Mouse (Mus musculus) adrenal gland, adult (tissue): ENCODE measurements at regions not wholly inside any gene's neighbourhood (a gene's known extent, or its start where the extent isn't known, plus 50 kb on each side); places are given as distances from the start of the nearest gene placed in this dataset.

Source experiments
- DNase-seq, 2 experiments: peaks; one replicate each; pipeline ENCODE4 v3.0.0; 2022 to 2023; ENCODE audit warnings: low spot score in 1 of 2; ENCODE audit not compliant: inconsistent age in 2 of 2

GRCm38 (mm10) chr12:112333125-112334079 is 155.8 kb upstream of the A530016L24Rik start:
- peak; percentile 20 to 38 for DNase-seq

DNA sequence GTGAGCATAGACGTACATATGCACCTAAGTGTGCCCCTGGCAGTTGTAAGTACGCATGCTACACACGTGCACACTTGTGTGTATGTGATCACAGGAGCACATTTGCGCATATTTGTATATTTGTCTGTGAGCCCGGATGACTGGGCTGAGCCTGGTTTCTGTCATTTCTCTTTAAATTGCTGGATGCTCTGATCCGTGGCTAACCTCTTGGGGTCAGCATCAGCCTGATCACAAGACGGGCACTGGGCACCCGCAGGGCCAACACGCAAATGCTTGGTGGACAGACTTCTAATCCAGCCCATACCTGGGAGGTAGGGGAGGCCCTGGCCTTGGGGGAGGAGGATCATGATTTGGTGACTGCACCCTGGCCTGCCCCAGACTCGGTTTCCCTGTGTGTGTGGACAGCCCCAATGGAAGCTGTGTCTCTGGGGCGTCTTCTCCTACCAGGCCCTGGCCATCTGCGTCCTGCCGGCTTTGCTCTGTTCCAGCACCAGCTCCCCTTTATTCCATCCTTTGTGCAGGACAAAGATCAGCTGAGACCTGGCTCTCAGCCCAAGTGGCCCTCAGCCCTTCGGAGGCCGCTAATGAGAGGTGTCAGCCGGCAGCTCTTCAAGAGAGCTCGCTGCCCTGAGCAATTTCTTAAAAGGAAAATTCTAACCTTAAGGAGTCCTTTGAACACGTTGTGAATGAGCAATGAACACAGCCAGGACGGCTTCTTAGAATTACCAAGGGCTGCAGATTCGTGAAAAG is 155.0 kb upstream of the A530016L24Rik start:
- no peak for DNase-seq

DNA sequence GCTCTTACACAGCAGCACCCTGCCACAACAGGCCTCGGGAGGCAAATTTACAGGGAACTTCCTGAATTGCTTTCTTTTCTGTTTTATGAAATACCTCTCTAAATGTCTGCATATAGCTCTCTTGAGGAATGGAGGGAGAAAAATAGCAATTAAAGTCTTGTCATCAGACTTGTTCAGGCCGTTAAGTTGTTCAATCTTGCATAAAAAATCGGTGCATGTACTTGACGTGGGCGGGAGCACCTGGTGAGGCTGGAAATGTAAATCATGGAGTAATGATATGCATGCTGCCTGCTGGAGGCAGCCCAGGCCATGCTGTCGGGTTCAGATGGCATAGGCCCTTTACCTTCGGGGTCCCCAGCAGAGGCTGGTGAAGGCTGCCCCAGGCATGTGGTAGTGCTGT is 153.6 kb upstream of the A530016L24Rik start:
- DNase-seq, result no peak

- DNase-seq, result no peak
Observed at GRCm38 (mm10) chr12:112336691-112337295, 152.5 kb upstream of the A530016L24Rik start.

DNA sequence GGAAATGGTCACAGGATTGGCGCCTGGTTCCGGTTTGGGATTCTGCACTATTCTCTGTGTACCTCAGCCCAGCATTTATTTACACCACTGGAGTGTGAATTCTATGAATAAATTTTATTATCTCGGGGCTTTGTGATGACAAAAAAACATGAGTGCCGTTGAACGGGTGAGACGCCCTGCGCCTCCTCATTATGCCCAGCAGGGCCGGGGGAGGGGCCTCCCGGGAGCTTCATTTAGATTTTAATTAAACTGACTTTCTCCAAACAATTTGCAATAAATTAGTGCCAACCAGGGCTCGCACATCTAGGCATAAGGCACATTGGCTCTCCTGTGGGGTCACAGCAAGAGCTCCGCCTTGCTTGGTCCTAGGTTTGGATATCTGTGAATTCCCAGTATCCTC is 151.8 kb upstream of the A530016L24Rik start:
- DNase-seq, result no peak

DNA sequence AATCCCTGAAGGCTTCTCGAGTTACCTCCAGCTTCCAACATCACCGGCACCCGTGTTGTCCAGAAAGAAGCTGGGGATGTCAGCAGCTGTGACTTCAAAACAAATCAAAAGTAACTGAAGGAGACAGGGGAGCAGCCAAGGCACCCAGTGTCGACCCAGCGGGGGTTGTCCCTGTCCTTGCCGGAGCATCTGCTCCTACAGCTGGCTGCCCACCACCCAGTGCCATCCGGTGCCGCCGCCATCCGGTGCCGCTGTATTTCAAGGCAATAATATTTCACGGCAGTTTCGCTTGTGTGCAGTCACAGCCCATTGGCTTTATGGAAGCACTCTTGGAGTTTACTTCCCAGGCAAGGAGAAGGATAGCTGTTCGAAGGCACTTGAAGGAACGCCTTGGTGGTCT is 150.3 kb upstream of the A530016L24Rik start:
- DNase-seq, result no peak

GRCm38 (mm10) chr12:112339481-112340179 is 149.6 kb upstream of the A530016L24Rik start:
- no peak for DNase-seq

DNA sequence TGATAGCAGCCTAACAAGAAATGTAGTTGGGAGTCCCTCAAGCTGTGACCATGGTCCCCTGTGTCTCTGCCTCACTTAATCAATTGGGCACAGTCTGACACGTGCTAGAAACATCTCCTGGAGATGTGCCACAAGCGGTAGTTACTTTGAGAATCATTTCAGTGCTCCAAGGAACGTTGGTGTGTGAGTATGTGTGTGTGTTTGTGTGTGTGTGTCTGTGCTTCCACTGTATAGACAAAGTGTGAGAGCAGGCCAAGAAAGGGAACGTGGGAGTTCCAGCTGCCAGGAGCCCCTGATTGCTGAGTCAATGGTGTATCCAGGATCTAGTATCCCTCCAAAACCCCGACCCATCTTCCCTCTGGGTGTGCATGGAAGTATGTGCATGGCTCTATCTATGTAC is 149.0 kb upstream of the A530016L24Rik start:
- DNase-seq, result no peak

GRCm38 (mm10) chr12:112341726-112342469 is 147.3 kb upstream of the A530016L24Rik start:
- no peak for DNase-seq

DNA sequence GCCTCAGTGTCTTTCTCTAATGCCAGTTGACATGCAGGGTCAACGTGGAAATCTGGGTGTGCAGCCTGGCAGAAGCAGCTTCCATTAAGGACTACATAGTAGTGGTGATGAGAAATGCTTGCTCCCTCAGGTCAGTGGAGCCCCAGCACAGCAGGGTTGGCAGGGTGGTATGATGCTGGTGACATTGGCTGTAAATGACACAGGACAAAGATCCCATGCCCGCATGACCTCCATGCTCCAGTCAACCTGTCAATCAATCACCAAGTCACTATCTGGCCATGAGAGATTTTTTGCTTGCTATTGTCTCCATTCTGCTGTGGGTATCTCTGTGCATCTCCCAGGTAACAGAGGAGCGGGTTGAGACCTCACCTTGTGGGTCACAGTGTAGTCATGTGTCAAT is 146.2 kb upstream of the A530016L24Rik start:
- no peak for DNase-seq

- no peak for DNase-seq
Observed at GRCm38 (mm10) chr12:112344285-112344684, 145.0 kb upstream of the A530016L24Rik start.

DNA sequence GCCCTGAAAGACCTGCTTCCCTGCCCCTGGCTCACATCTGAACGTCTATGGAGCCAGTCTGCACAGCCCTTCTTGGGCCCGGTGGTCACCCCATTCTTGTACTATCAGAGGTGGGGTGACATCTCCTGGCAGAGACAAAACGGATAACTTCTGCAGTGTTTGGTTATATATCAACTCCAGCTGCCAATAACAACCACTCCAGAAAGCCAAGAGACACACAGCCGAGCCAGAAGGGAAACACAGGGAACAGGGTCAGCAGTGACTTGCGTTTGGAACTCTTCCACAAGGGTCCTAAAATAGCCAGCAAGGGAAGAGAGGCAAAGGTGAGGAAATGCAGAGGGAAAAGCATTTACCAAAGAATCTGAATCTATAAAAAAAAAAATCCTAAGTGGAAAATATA is 143.5 kb upstream of the A530016L24Rik start:
- DNase-seq, result no peak

DNA sequence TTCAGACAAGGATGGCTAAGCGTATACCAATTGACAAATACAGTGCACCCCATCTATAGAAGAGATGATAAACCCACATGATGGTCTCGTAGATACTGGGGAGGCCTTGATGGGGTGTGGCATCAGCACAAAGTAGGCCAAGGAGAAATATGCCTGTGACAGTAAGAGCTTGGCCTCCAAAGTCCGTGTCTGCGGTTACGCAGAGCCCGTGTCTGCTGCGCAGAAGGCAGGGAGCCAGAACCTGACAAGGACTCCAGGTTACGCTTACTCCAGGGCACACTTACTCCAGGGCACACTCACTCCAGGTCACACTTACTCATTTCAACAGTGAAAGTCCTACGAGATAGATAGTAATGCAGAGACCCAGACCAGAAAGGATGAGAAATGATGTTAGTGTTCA is 141.1 kb upstream of the A530016L24Rik start:
- DNase-seq, result peak in 1 of 2 experiments; percentile 49

GRCm38 (mm10) chr12:112349676-112350318 is 139.5 kb upstream of the A530016L24Rik start:
- no peak for DNase-seq

- DNase-seq, result no peak
Observed at GRCm38 (mm10) chr12:112350733-112351132, 138.5 kb upstream of the A530016L24Rik start.

DNA sequence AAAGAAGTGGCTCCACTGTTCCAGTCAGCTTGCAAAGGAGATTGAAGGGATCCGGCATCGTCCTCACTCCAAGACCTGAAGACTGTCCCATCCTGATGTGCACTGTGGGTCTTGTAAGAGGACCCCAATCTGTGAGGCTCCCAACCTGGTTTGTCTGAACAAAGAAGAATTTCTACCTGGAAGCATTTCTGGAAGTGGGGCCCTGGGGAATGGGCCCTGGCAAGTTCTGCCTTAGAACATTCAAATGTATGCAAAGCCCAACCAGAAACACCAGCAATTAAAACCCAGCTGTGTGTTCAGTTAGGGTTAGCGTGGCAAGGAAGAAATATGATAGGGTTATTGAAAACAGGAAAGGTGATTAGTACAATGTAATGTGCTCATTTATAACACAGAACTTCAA is 125.9 kb upstream of the A530016L24Rik start:
- no peak for DNase-seq

- DNase-seq, result no peak
Observed at GRCm38 (mm10) chr12:112367221-112367620, 122.0 kb upstream of the A530016L24Rik start.

DNA sequence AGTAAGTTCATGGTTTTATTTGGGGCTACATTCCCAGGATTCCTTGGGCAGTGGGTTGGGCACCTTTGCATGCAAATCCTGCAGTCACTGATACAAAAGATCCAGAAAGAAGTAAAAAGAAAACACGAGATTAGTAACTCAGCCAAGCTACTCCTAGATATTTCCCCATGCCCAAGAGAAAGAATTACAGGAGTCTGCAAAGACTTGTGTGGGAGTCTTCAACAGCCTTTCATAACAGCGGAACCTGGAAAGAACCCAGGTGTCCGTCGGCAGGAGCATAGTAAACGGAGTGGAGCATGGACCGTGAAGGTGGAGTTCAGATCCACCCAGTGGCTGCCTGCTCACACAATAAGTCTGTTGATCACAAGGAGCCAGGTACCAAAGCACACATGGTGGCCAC is 121.1 kb upstream of the A530016L24Rik start:
- DNase-seq, result no peak

GRCm38 (mm10) chr12:112369581-112370371 is 119.5 kb upstream of the A530016L24Rik start:
- peak in 1 of 2 experiments; percentile 41 for DNase-seq
